Mouse (Mus musculus) limb, embryonic 14.5 days (tissue): ENCODE results near the gene Sgca. TPM values are rescaled to one million over a fixed set of nuclear protein-coding genes. Genes with fewer than 3 reads are reported as not detected.

Experiments used
- ATAC-seq: fragments of 200-750 bp; cut with Nextera tagmentation; 2 replicates; pipeline ENCODE4 v1.8.0; 2017; ENCODE audit warnings: low read depth, moderate number of reproducible peaks, moderate TSS enrichment; ENCODE audit not compliant: low FRiP score
- DNase-seq: peaks from one replicate; pipeline ENCODE4 v3.0.0-alpha.2; 2015; ENCODE audit warnings: low spot score
- H3K27ac ChIP-seq: fragments of 300-500 bp; sonication (generic); replicated peaks from 2 replicates; pipeline ENCODE4 v1.5.1; 2014; ENCODE audit warnings: low read depth, mild to moderate bottlenecking, low read length, moderate library complexity, mixed read lengths
- H3K27me3 ChIP-seq: fragments of 300-500 bp; sonication (generic); 2 replicates; pipeline ENCODE4 v1.6.1; 2014; ENCODE audit warnings: low read length, mixed read lengths; ENCODE audit not compliant: control insufficient read depth, insufficient read depth
- H3K36me3 ChIP-seq: fragments of 300-500 bp; sonication (generic); 2 replicates; pipeline ENCODE4 v1.6.1; 2014; ENCODE audit warnings: mild to moderate bottlenecking, low read length, moderate library complexity, mixed read lengths; ENCODE audit not compliant: control insufficient read depth, insufficient read depth
- H3K4me1 ChIP-seq: fragments of 300-500 bp; sonication (generic); 2 replicates; pipeline ENCODE4 v1.6.1; 2014; ENCODE audit warnings: antibody characterized with exemption, low read length, mixed read lengths; ENCODE audit not compliant: control insufficient read depth, insufficient read depth
- H3K4me2 ChIP-seq: fragments of 300-500 bp; sonication (generic); replicated peaks from 2 replicates; pipeline ENCODE4 v1.6.1; 2014; ENCODE audit warnings: low read depth, mild to moderate bottlenecking, low read length, moderate library complexity; ENCODE audit not compliant: severe bottlenecking
- H3K4me3 ChIP-seq: fragments of 300-500 bp; sonication (generic); replicated peaks from 2 replicates; pipeline ENCODE4 v1.5.1; 2014; ENCODE audit warnings: low read length
- H3K9ac ChIP-seq: fragments of 300-500 bp; sonication (generic); 2 replicates; pipeline ENCODE4 v1.6.1; 2014; ENCODE audit warnings: mild to moderate bottlenecking, low read depth, low read length, moderate library complexity; ENCODE audit not compliant: severe bottlenecking
- H3K9me3 ChIP-seq: fragments of 300-500 bp; sonication (generic); 2 replicates; pipeline ENCODE4 v1.6.1; 2016; ENCODE audit warnings: low read length; ENCODE audit not compliant: control insufficient read depth
- POLR2A ChIP-seq: fragments of 200-500 bp; IDR thresholded peaks from 2 replicates; pipeline ENCODE4 v1.8.0; 2012; ENCODE audit warnings: inconsistent platforms, mild to moderate bottlenecking, moderate library complexity, borderline replicate concordance; ENCODE audit not compliant: insufficient read depth, insufficient read length; ENCODE audit errors: extremely low read depth
- WGBS: fragments of 180-500 bp; shearing (Covaris S2); extraction: QIAGEN DNeasy Blood & Tissue Kit; methylation state at CpG from one replicate; pipeline ENCODE4 v1.1.7; 2014; 5-methylcytosine and 5-hydroxymethylcytosine counted together
- polyA plus RNA-seq, 2 experiments: library from polyadenylated mRNA; depleted of rRNA in 1 of 2; stranded (reverse) in 1 of 2; unstranded in 1 of 2; fragments of >200 nt; fragmentation: Nextera tagmentation in 1 of 2; extraction: Ambion mirVana in 1 of 2; gene quantifications; 2 replicates each; pipeline versions ENCODE4 v1.2.1 to v1.2.3; 2012 to 2014

Sgca gene
- polyA plus RNA-seq, 2 experiments = 10.2 to 32.9 TPM

DNA sequence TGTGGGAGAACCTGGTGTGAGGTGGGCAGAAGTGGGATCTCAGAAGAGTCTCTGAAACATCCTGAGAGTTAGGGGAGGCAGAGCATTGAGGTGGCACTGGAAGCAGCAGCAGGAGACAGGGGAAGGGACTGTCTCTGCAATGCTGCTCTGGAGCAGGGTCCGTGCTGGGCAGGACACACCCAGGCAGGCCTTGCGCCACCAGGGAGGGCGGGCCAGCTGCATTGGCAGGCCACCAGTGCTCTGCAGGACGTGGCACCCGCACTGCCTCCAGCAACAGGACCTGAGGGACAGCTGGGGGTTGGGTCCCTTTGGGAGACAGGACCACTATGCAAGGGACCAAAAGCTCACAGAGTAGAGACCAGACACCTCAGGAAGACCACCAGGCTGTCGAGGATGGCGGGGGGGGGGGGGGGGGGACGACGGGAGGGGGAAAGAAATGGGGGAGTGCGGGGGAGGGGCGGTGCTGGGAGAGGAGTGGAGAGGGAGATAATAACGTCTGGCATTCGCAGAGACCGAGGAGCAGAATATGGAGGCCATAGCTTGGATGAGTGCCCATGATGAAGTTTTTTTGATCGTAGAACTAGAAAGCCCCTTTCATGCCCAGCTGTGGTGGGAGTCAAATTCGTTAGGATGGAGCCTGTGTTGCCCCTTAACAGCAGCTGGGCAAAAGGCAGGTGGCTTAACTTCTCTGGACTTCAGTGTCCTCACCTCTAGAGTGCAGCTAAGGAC, 60.3 kb downstream of the Sgca start:
- 24% methylated on average over 14 of the region's 16 CpGs for WGBS
- no peak for ATAC-seq
- H3K4me3 ChIP-seq = no peak overlapping the region
- 0 out of 2 replicates have a peak overlapping the region, but pooled peaks have one; percentile 9 for H3K4me2 ChIP-seq
- peak; percentile 38 for DNase-seq
- peak overlapping the region; percentile 67 for H3K27ac ChIP-seq
- no peak overlapping the region for H3K9ac ChIP-seq
- TF ChIP-seq POLR2A = no peak
- no peaks in the 10 kb centered on the region for H3K27me3 ChIP-seq
- H3K36me3 ChIP-seq = no peaks in the 10 kb centered on the region
- no peaks in the 10 kb centered on the region for H3K9me3 ChIP-seq
- H3K4me1 ChIP-seq = peaks cover 34% of the 10 kb centered on the region

DNA sequence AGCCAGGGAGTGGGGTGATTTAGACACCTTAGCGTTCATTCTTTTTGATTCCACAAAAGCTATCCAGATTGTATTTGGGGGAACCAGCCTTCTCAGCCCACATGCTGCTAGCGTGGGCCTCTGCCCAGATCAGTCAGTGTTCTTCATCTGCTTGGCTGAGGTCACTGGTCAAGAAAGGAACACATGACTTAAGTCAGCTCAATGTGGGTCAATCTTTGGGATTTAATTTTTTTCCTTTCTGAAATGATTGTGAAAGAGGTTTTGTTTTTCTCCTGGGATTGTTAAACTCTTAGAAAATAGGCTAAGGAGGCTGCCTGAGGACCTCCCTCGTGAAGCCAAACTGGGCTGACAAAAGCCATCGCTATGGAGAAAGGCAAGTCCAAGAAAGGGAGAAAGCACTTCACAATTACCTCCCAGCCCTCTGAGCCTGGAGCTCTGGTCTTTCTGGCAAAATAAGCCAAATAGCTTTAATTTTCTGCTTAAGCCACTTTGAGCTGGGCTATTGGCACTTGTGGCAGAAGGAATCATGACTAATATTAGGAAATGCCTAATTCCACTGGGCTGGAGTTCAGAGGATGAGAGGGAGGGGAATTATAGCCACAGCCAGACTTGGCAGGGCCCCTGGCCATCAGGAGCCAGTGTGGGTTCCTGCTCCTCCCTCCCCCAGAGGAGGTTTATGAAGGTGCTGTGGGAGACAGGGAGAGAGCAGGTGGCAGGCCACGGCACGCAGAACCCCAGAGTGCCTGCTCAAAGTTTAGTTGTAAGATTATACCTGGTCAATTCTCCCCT, 62.6 kb downstream of the Sgca start:
- ATAC-seq = no peak
- WGBS = 58% methylated on average over 6 of the region's 6 CpGs

More for the DNA sequence above, 62.6 kb downstream of the Sgca start:
- peaks cover 34% of the 10 kb centered on the region for H3K4me1 ChIP-seq
- no peaks in the 10 kb centered on the region for H3K9me3 ChIP-seq
- 0 out of 2 replicates have a peak overlapping the region, but pooled peaks have one; percentile 7 for H3K4me2 ChIP-seq
- H3K9ac ChIP-seq = no peak overlapping the region
- H3K4me3 ChIP-seq = no peak overlapping the region
- H3K27ac ChIP-seq = 0 out of 2 replicates have a peak overlapping the region, but pooled peaks have one; percentile 13
- no peaks in the 10 kb centered on the region for H3K36me3 ChIP-seq
- no peaks in the 10 kb centered on the region for H3K27me3 ChIP-seq
- peak; percentile 30 for DNase-seq
- no peak for TF ChIP-seq POLR2A

Other genes starting within 250 kb of the Sgca start
- gene Cdc34b, start 234.5 kb downstream of the Sgca start, polyA plus RNA-seq (2012; rRNA removed) = 0.08 and 0.26 TPM in 2 replicates
- gene Cdc34b, start 234.5 kb downstream of the Sgca start, polyA plus RNA-seq (2014; fragmentation: Nextera tagmentation; extraction: Ambion mirVana) = not detected in 2 replicates
- gene Tmem92, start 193.6 kb downstream of the Sgca start, polyA plus RNA-seq (2012; rRNA removed) = not detected in 2 replicates
- not detected in 2 replicates for gene Tmem92, start 193.6 kb downstream of the Sgca start, polyA plus RNA-seq (2014; fragmentation: Nextera tagmentation; extraction: Ambion mirVana)
- 1,421 and 1,570 TPM in 2 replicates for gene Col1a1, start 40.1 kb downstream of the Sgca start, polyA plus RNA-seq (2012; rRNA removed)
- 2,528 and 2,873 TPM in 2 replicates for gene Col1a1, start 40.1 kb downstream of the Sgca start, polyA plus RNA-seq (2014; fragmentation: Nextera tagmentation; extraction: Ambion mirVana)
- 0.41 and 0.58 TPM in 2 replicates for gene Hils1, start 8.7 kb downstream of the Sgca start, polyA plus RNA-seq (2012; rRNA removed)
- gene Hils1, start 8.7 kb downstream of the Sgca start, polyA plus RNA-seq (2014; fragmentation: Nextera tagmentation; extraction: Ambion mirVana) = 0.29 TPM in 1 of 2 replicates, not detected in the other
- 32.8 and 34.6 TPM in 2 replicates for gene Ppp1r9b, start 14.7 kb upstream of the Sgca start, polyA plus RNA-seq (2012; rRNA removed)
- gene Ppp1r9b, start 14.7 kb upstream of the Sgca start, polyA plus RNA-seq (2014; fragmentation: Nextera tagmentation; extraction: Ambion mirVana) = 17.3 and 17.9 TPM in 2 replicates
- 46.0 and 59.7 TPM in 2 replicates for gene Samd14, start 33.6 kb upstream of the Sgca start, polyA plus RNA-seq (2012; rRNA removed)
- 25.5 and 31.7 TPM in 2 replicates for gene Samd14, start 33.6 kb upstream of the Sgca start, polyA plus RNA-seq (2014; fragmentation: Nextera tagmentation; extraction: Ambion mirVana)
- gene Pdk2, start 65.0 kb upstream of the Sgca start, polyA plus RNA-seq (2012; rRNA removed) = 29.6 and 36.3 TPM in 2 replicates
- 34.9 and 38.8 TPM in 2 replicates for gene Pdk2, start 65.0 kb upstream of the Sgca start, polyA plus RNA-seq (2014; fragmentation: Nextera tagmentation; extraction: Ambion mirVana)
- gene Itga3, start 100.5 kb upstream of the Sgca start, polyA plus RNA-seq (2012; rRNA removed) = 12.7 and 14.3 TPM in 2 replicates
- 8.6 and 10.0 TPM in 2 replicates for gene Itga3, start 100.5 kb upstream of the Sgca start, polyA plus RNA-seq (2014; fragmentation: Nextera tagmentation; extraction: Ambion mirVana)
- gene Dlx3, start 143.8 kb upstream of the Sgca start, polyA plus RNA-seq (2012; rRNA removed) = 8.3 and 8.6 TPM in 2 replicates
- 14.3 and 16.3 TPM in 2 replicates for gene Dlx3, start 143.8 kb upstream of the Sgca start, polyA plus RNA-seq (2014; fragmentation: Nextera tagmentation; extraction: Ambion mirVana)
- 2.0 and 2.4 TPM in 2 replicates for gene Dlx4, start 169.9 kb upstream of the Sgca start, polyA plus RNA-seq (2012; rRNA removed)
- gene Dlx4, start 169.9 kb upstream of the Sgca start, polyA plus RNA-seq (2014; fragmentation: Nextera tagmentation; extraction: Ambion mirVana) = 3.3 and 3.4 TPM in 2 replicates